11 mouse cellular contexts compared by ENCODE assay signal in genomic region chr4:125814311-125814710, GRCm38 (mm10).
DNase-seq lines count a peak whose midpoint lies in the region; ATAC-seq lines count a peak whose summit lies in the region.
"Had no signal": no experiment of that assay in that cellular context is flagged by ENCODE, and none has a peak within 500 bp of the region (broad histone marks: within the 10 kb centered on the region; RNA-seq: fewer than 3 reads in every experiment).

No protein-coding gene starts in this region.

- peaks cover 8% of the 10 kb centered on the region; the same call in 1 of the 2 replicates for H3K4me1 ChIP-seq in heart, embryonic 13.5 days
- H3K4me1 ChIP-seq: liver, embryonic 13.5 days; megakaryocyte, embryonic 14.5 days had no signal

- H3K9me3 ChIP-seq in heart, embryonic 13.5 days, result no peaks in the 10 kb centered on the region
- H3K9me3 ChIP-seq: liver, embryonic 13.5 days; megakaryocyte, embryonic 14.5 days had no signal

- DNase-seq in heart, adult 9 months (ENCODE audit: low spot score in 2 of 2), result no peak
- DNase-seq in frontal cortex, postnatal 10 days (ENCODE audit: low spot score in 2 of 2), result peak; percentile 74 to 85
- peak; percentile 43 to 61 for DNase-seq in layer of hippocampus, postnatal 25 days (ENCODE audit: extremely low spot score in 1 of 2, low spot score in 1 of 2)
- peak; percentile 93 to 96 for DNase-seq in right cerebral cortex, postnatal 10 days (ENCODE audit: low spot score in 2 of 2)
- no peak for DNase-seq in gastrocnemius, postnatal 10 days
- DNase-seq in B cell, adult 2 months, result no peak
- DNase-seq in lung, postnatal 14 days, result no peak
- DNase-seq: liver, embryonic 13.5 days had no signal

- peak; percentile 25; the same call in 1 of the 2 replicates for ATAC-seq in heart, embryonic 13.5 days (ENCODE audit: extremely low read depth, insufficient number of reproducible peaks, low FRiP score, low TSS enrichment)

- no peak overlapping the region for H3K27ac ChIP-seq in heart, embryonic 13.5 days (replicated peaks)
- H3K27ac ChIP-seq: hindbrain, embryonic 14.5 days; liver, embryonic 13.5 days had no signal

- H3K27me3 ChIP-seq in heart, embryonic 13.5 days (replicated peaks), result peaks cover 47% of the 10 kb centered on the region
- H3K27me3 ChIP-seq: liver, embryonic 13.5 days had no signal

- no peak overlapping the region for H3K4me3 ChIP-seq in heart, embryonic 13.5 days
- H3K4me3 ChIP-seq: liver, embryonic 13.5 days; megakaryocyte, embryonic 14.5 days had no signal

- no peak overlapping the region; the same call in 1 of the 2 replicates for H3K4me2 ChIP-seq in heart, embryonic 13.5 days
- H3K4me2 ChIP-seq: hindbrain, embryonic 14.5 days; liver, embryonic 13.5 days had no signal

- H3K36me3 ChIP-seq in heart, embryonic 13.5 days, result no peaks in the 10 kb centered on the region
- H3K36me3 ChIP-seq: liver, embryonic 13.5 days had no signal

- WGBS in heart, embryonic 13.5 days, result 37% methylated on average over 12 of the region's 12 CpGs

- H3K9ac ChIP-seq in heart, embryonic 13.5 days, result no peak overlapping the region
- H3K9ac ChIP-seq: hindbrain, embryonic 14.5 days; liver, embryonic 13.5 days had no signal

Comparison
In these comparisons a context has a peak if more than half of its experiments do, and no peak if none do; other contexts are left out.
1. DNase-seq: peak in frontal cortex, postnatal 10 days (2 of 2), layer of hippocampus, postnatal 25 days (2 of 2) and right cerebral cortex, postnatal 10 days (2 of 2); none in heart, adult 9 months (0 of 2), gastrocnemius, postnatal 10 days (single experiment), B cell, adult 2 months (0 of 2) and lung, postnatal 14 days (single experiment).